Mouse (Mus musculus): Measurements from ENCODE around the gene Irf2bp1.

- no peak for TF ChIP-seq GATA1 (IDR thresholded peaks at IDR 0.05; ENCODE audit: borderline replicate concordance, low read length)
- no peak for TF ChIP-seq FLI1 (IDR thresholded peaks at IDR 0.05; ENCODE audit: low read length)
These were observed 1.7 kb upstream of the Irf2bp1 start for GRCm38 (mm10) chr7:19002115-19002514.
